Comparison of ENCODE assay signal across 8 mouse cellular contexts in the genomic region with DNA sequence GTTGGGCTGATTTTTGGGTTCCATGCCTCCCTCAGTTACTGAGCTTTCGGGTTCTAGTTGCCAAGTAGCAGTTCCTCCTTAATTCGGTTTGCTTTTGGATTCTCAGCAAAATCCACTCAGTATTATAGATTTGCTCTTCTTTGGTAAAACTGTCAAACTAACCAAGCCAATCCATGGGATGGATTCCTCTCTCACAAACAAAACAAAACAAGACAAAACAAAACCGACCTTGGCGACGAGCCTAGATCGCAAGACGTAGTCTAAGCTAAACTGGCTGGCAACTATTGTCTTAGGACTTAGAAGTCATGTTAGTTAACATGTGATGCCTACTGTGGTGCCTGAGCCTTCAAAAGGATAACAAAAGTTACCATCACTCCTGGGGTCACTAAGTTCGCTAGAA. TPM values are rescaled to one million over a fixed set of nuclear protein-coding genes. Genes with fewer than 3 reads are reported as not detected.
DNase-seq lines count a peak whose midpoint lies in the region; ATAC-seq and TF ChIP-seq lines count a peak whose summit lies in the region.

No protein-coding gene starts in this region.

- H3K4me1 ChIP-seq in heart, embryonic 11.5 days (ENCODE audit: control insufficient read depth, insufficient read depth, low read length): peaks cover 2% of the 10 kb centered on the region; the same call in 1 of the 2 replicates
- peaks cover 3% of the 10 kb centered on the region for H3K4me1 ChIP-seq in ES-Bruce4 (ENCODE audit: control insufficient read depth, insufficient read depth, low read length)
- peaks cover 14% of the 10 kb centered on the region for H3K4me1 ChIP-seq in forebrain, embryonic 16.5 days (replicated peaks; ENCODE audit: control insufficient read depth, insufficient read depth, low read length)
- H3K4me1 ChIP-seq in lung, postnatal 0 days (ENCODE audit: insufficient read depth, low read depth, low read length): no peaks in the 10 kb centered on the region

- peak overlapping the region; percentile 61 for H3K4me2 ChIP-seq in heart, embryonic 11.5 days
- peak overlapping the region; percentile 49 for H3K4me2 ChIP-seq in forebrain, embryonic 16.5 days (ENCODE audit: low read length)
- H3K4me2 ChIP-seq in lung, postnatal 0 days (replicated peaks; ENCODE audit: low read depth, low read length): peak overlapping the region; percentile 46

- H3K4me3 ChIP-seq in heart, embryonic 11.5 days (ENCODE audit: low read depth, low read length): peak overlapping the region; percentile 66
- H3K4me3 ChIP-seq in ES-Bruce4 (ENCODE audit: low read depth, low read length): peak overlapping the region; percentile 59
- peak overlapping the region; percentile 81 for H3K4me3 ChIP-seq in forebrain, embryonic 16.5 days (replicated peaks; ENCODE audit: low read length)
- H3K4me3 ChIP-seq in lung, postnatal 0 days (ENCODE audit: low read depth, low read length): peak overlapping the region; percentile 65

- no peaks in the 10 kb centered on the region for H3K27me3 ChIP-seq in heart, embryonic 11.5 days (ENCODE audit: control insufficient read depth, insufficient read depth, low read length)
- H3K27me3 ChIP-seq in ES-Bruce4 (ENCODE audit: control insufficient read depth, insufficient read depth, low read length, poor library complexity, severe bottlenecking): no peaks in the 10 kb centered on the region
- no peaks in the 10 kb centered on the region for H3K27me3 ChIP-seq in forebrain, embryonic 16.5 days (replicated peaks; ENCODE audit: control insufficient read depth, insufficient read depth, low read length)
- no peaks in the 10 kb centered on the region for H3K27me3 ChIP-seq in lung, postnatal 0 days (replicated peaks; ENCODE audit: insufficient read depth, low read length)

- H3K9ac ChIP-seq in heart, embryonic 11.5 days (ENCODE audit: low read depth, low read length): 0 out of 2 replicates have a peak overlapping the region, but pooled peaks have one; percentile 29
- H3K9ac ChIP-seq in ES-Bruce4 (ENCODE audit: low read depth, poor library complexity, severe bottlenecking): peak overlapping the region; percentile 79
- no peak overlapping the region for H3K9ac ChIP-seq in forebrain, embryonic 16.5 days (replicated peaks; ENCODE audit: low read depth, low read length)
- H3K9ac ChIP-seq in lung, postnatal 0 days (replicated peaks; ENCODE audit: low read depth): no peak overlapping the region

- intact Hi-C loops in heart, postnatal 25 days (cut with DNase I): no loop called here

- TF ChIP-seq EP300 in ES-Bruce4 (IDR thresholded peaks at IDR 0.05; ENCODE audit: insufficient read depth, low read depth, low read length): no peak
- TF ChIP-seq EP300 in lung, postnatal 0 days (IDR thresholded peaks at IDR 0.05): no peak

- peak overlapping the region; percentile 89 for H3K27ac ChIP-seq in heart, embryonic 11.5 days (ENCODE audit: low read depth, low read length)
- H3K27ac ChIP-seq in ES-Bruce4 (ENCODE audit: insufficient read depth, low read length): peak overlapping the region; percentile 65
- H3K27ac ChIP-seq in forebrain, embryonic 16.5 days (ENCODE audit: low read length): peak overlapping the region; percentile 75
- peak overlapping the region; percentile 91 for H3K27ac ChIP-seq in lung, postnatal 0 days (ENCODE audit: low read length)

- no peak for TF ChIP-seq CTCF in ES-Bruce4 (IDR thresholded peaks at IDR 0.05; ENCODE audit: low read depth, low read length)
- TF ChIP-seq CTCF in lung, postnatal 0 days (IDR thresholded peaks at IDR 0.05): no peak

- WGBS in heart, embryonic 11.5 days (ENCODE audit: insufficient replicate concordance): 81% methylated on average over 8 of the region's 8 CpGs
- WGBS in forebrain, embryonic 16.5 days: 80% methylated on average over 8 of the region's 8 CpGs
- 76% methylated on average over 8 of the region's 8 CpGs for WGBS in lung, postnatal 0 days

- no peak for DNase-seq in heart, postnatal 25 days (ENCODE audit: low spot score)
- no peak for DNase-seq in lung, postnatal 0 days (ENCODE audit: low spot score)
- no peak for DNase-seq in adrenal gland, postnatal 10 days
- DNase-seq in layer of hippocampus, adult 11-12 months (ENCODE audit: low spot score): no peak
- no peak for DNase-seq in left cerebral cortex, adult 9 months (ENCODE audit: low spot score in 2 of 2)

- no peaks in the 10 kb centered on the region for H3K36me3 ChIP-seq in heart, embryonic 11.5 days (ENCODE audit: control insufficient read depth, insufficient read depth, low read length)
- no peaks in the 10 kb centered on the region for H3K36me3 ChIP-seq in ES-Bruce4 (ENCODE audit: control insufficient read depth, insufficient read depth, low read length, poor library complexity, severe bottlenecking)
- no peaks in the 10 kb centered on the region for H3K36me3 ChIP-seq in forebrain, embryonic 16.5 days (ENCODE audit: control insufficient read depth, insufficient read depth)
- H3K36me3 ChIP-seq in lung, postnatal 0 days (ENCODE audit: insufficient read depth, low read length): no peaks in the 10 kb centered on the region

- no peak for ATAC-seq in heart, embryonic 11.5 days (replicated peaks; ENCODE audit: insufficient number of reproducible peaks, low FRiP score, low TSS enrichment)
- no peak for ATAC-seq in forebrain, embryonic 16.5 days
- no peak for ATAC-seq in lung, postnatal 0 days

- TF ChIP-seq POLR2A in ES-Bruce4 (IDR thresholded peaks at IDR 0.05; ENCODE audit: insufficient read depth, low read length): no peak

- no peaks in the 10 kb centered on the region for H3K9me3 ChIP-seq in heart, embryonic 11.5 days (replicated peaks; ENCODE audit: control insufficient read depth, low read length)
- H3K9me3 ChIP-seq in ES-Bruce4 (replicated peaks; ENCODE audit: control insufficient read depth, insufficient read depth, low read length, poor library complexity, severe bottlenecking): no peaks in the 10 kb centered on the region
- no peaks in the 10 kb centered on the region for H3K9me3 ChIP-seq in forebrain, embryonic 16.5 days (ENCODE audit: control insufficient read depth, low read length)
- no peaks in the 10 kb centered on the region for H3K9me3 ChIP-seq in lung, postnatal 0 days (ENCODE audit: low read length)

RNA-seq across cellular contexts. Expression of gene 4931414P19Rik, which starts 2.1 kb away (rescaled TPM):
- 4.4 and 4.5 TPM in 2 replicates for polyA plus RNA-seq in heart, embryonic 11.5 days (2014; fragmentation: Nextera tagmentation; extraction: Ambion mirVana)
- total RNA-seq in heart, postnatal 25 days (2021): 1 to 10 TPM; 3.7 to 4.0 TPM
- 8.4 and 9.2 TPM in 2 replicates for polyA plus RNA-seq in ES-Bruce4 (2011; ENCODE audit: insufficient read depth, insufficient read length, low read depth, missing spikeins)
- 6.9 and 8.3 TPM in 2 replicates for polyA plus RNA-seq in forebrain, embryonic 16.5 days (2015; fragmentation: Nextera tagmentation; extraction: Ambion mirVana)
- polyA plus RNA-seq in lung, postnatal 0 days (2015; fragmentation: Nextera tagmentation; extraction: Ambion mirVana): 3.8 and 6.2 TPM in 2 replicates
- 1 to 10 TPM; 4.9 to 6.9 TPM for total RNA-seq in adrenal gland, postnatal 10 days (2021)

RNA-seq across cellular contexts. Expression of gene Psmb5, which starts 14.1 kb away (rescaled TPM):
- 364 and 386 TPM in 2 replicates for polyA plus RNA-seq in heart, embryonic 11.5 days (2014; fragmentation: Nextera tagmentation; extraction: Ambion mirVana)
- 100 to 1,000 TPM; 195 to 201 TPM for total RNA-seq in heart, postnatal 25 days (2021)
- 206 and 225 TPM in 2 replicates for polyA plus RNA-seq in ES-Bruce4 (2011; ENCODE audit: insufficient read depth, insufficient read length, low read depth, missing spikeins)
- polyA plus RNA-seq in forebrain, embryonic 16.5 days (2015; fragmentation: Nextera tagmentation; extraction: Ambion mirVana): 399 and 428 TPM in 2 replicates
- polyA plus RNA-seq in lung, postnatal 0 days (2015; fragmentation: Nextera tagmentation; extraction: Ambion mirVana): 231 and 251 TPM in 2 replicates
- total RNA-seq in adrenal gland, postnatal 10 days (2021): 100 to 1,000 TPM; 226 to 247 TPM

RNA-seq across cellular contexts. Expression of gene Psmb11, which starts 17.5 kb away (rescaled TPM):
- polyA plus RNA-seq in heart, embryonic 11.5 days (2014; fragmentation: Nextera tagmentation; extraction: Ambion mirVana): not detected in 2 replicates
- not detected for total RNA-seq in heart, postnatal 25 days (2021)
- polyA plus RNA-seq in ES-Bruce4 (2011; ENCODE audit: insufficient read depth, insufficient read length, low read depth, missing spikeins): 0.21 and 0.64 TPM in 2 replicates
- not detected in 2 replicates for polyA plus RNA-seq in forebrain, embryonic 16.5 days (2015; fragmentation: Nextera tagmentation; extraction: Ambion mirVana)
- polyA plus RNA-seq in lung, postnatal 0 days (2015; fragmentation: Nextera tagmentation; extraction: Ambion mirVana): 0.04 TPM in 1 of 2 replicates, not detected in the other
- not detected for total RNA-seq in adrenal gland, postnatal 10 days (2021)

RNA-seq across cellular contexts. Expression of gene Ajuba, which starts 26.3 kb away (rescaled TPM):
- 23.4 and 30.7 TPM in 2 replicates for polyA plus RNA-seq in heart, embryonic 11.5 days (2014; fragmentation: Nextera tagmentation; extraction: Ambion mirVana)
- total RNA-seq in heart, postnatal 25 days (2021): 1 to 10 TPM; 6.0 to 6.5 TPM
- 112 TPM in 2 replicates for polyA plus RNA-seq in ES-Bruce4 (2011; ENCODE audit: insufficient read depth, insufficient read length, low read depth, missing spikeins)
- polyA plus RNA-seq in forebrain, embryonic 16.5 days (2015; fragmentation: Nextera tagmentation; extraction: Ambion mirVana): 8.1 and 8.2 TPM in 2 replicates
- polyA plus RNA-seq in lung, postnatal 0 days (2015; fragmentation: Nextera tagmentation; extraction: Ambion mirVana): 40.0 and 46.4 TPM in 2 replicates
- 10 to 100 TPM; 18.9 to 20.7 TPM for total RNA-seq in adrenal gland, postnatal 10 days (2021)

RNA-seq across cellular contexts. Expression of gene Gm17606, which starts 37.1 kb away (rescaled TPM):
- polyA plus RNA-seq in heart, embryonic 11.5 days (2014; fragmentation: Nextera tagmentation; extraction: Ambion mirVana): not detected in 2 replicates
- total RNA-seq in heart, postnatal 25 days (2021): not detected
- not detected in 2 replicates for polyA plus RNA-seq in ES-Bruce4 (2011; ENCODE audit: insufficient read depth, insufficient read length, low read depth, missing spikeins)
- 1.4 TPM in 1 of 2 replicates, not detected in the other for polyA plus RNA-seq in forebrain, embryonic 16.5 days (2015; fragmentation: Nextera tagmentation; extraction: Ambion mirVana)
- polyA plus RNA-seq in lung, postnatal 0 days (2015; fragmentation: Nextera tagmentation; extraction: Ambion mirVana): not detected in 2 replicates
- total RNA-seq in adrenal gland, postnatal 10 days (2021): not detected

Comparison
In these comparisons a context has a peak if more than half of its experiments do, and no peak if none do; other contexts are left out.
1. H3K9ac ChIP-seq: peak in heart, embryonic 11.5 days (single experiment) and ES-Bruce4 (single experiment); none in forebrain, embryonic 16.5 days (single experiment) and lung, postnatal 0 days (single experiment).
2. Peak in every context shown above with its lines, with median percentiles within 50 percentile points of each other: H3K27ac ChIP-seq, H3K4me2 ChIP-seq and H3K4me3 ChIP-seq.